Mouse (Mus musculus) liver, embryonic 16.5 days (tissue): Measurements from ENCODE around the gene Rbm20. TPM values are rescaled to one million over a fixed set of nuclear protein-coding genes. Genes with fewer than 3 reads are reported as not detected.

Source experiments
- ATAC-seq: fragments of 200-750 bp; cut with Nextera tagmentation; 2 replicates; pipeline ENCODE4 v1.8.0; 2017; ENCODE audit warnings: low read depth, mild to moderate bottlenecking, moderate number of reproducible peaks, moderate library complexity
- H3K27ac ChIP-seq: fragments of 300-500 bp; sonication (generic); 2 replicates; pipeline ENCODE4 v1.5.1; 2014; ENCODE audit warnings: mild to moderate bottlenecking, low read length
- H3K27me3 ChIP-seq: fragments of 300-500 bp; sonication (generic); 2 replicates; pipeline ENCODE4 v1.6.1; 2014; ENCODE audit warnings: low read depth, low read length, mixed read lengths; ENCODE audit not compliant: control insufficient read depth, insufficient read depth
- H3K36me3 ChIP-seq: fragments of 300-500 bp; sonication (generic); 2 replicates; pipeline ENCODE4 v1.6.1; 2014; ENCODE audit warnings: mild to moderate bottlenecking; ENCODE audit not compliant: control insufficient read depth, insufficient read depth
- H3K4me1 ChIP-seq: fragments of 300-500 bp; sonication (generic); 2 replicates; pipeline ENCODE4 v1.6.1; 2014; ENCODE audit warnings: low read depth, low read length, mixed read lengths; ENCODE audit not compliant: control insufficient read depth
- H3K4me2 ChIP-seq: fragments of 300-500 bp; sonication (generic); 2 replicates; pipeline ENCODE4 v1.6.1; 2014; ENCODE audit warnings: low read depth, low read length, mixed read lengths
- H3K4me3 ChIP-seq: fragments of 300-500 bp; sonication (generic); 2 replicates; pipeline ENCODE4 v1.5.1; 2014; ENCODE audit warnings: low read depth, mild to moderate bottlenecking, low read length
- H3K9ac ChIP-seq: fragments of 300-500 bp; sonication (generic); 2 replicates; pipeline ENCODE4 v1.6.1; 2014; ENCODE audit warnings: low read depth, low read length
- H3K9me3 ChIP-seq: fragments of 300-500 bp; sonication (generic); replicated peaks from 2 replicates; pipeline ENCODE4 v1.6.1; 2016; ENCODE audit warnings: low read length; ENCODE audit not compliant: control insufficient read depth
- WGBS: fragments of 180-500 bp; shearing (Covaris S2); extraction: QIAGEN DNeasy Blood & Tissue Kit; methylation state at CpG from one replicate; pipeline ENCODE4 v1.1.7; 2014; ENCODE audit not compliant: insufficient replicate concordance; 5-methylcytosine and 5-hydroxymethylcytosine counted together
- polyA plus RNA-seq: library from polyadenylated mRNA; unstranded; fragments of >200 nt; fragmentation: Nextera tagmentation; extraction: Ambion mirVana; gene quantifications from 2 replicates; pipeline ENCODE4 v1.2.1, GENCODE M21; 2015

Gene Rbm20
- polyA plus RNA-seq, 1 experiment from 2014 or later = 0.25 TPM

DNA sequence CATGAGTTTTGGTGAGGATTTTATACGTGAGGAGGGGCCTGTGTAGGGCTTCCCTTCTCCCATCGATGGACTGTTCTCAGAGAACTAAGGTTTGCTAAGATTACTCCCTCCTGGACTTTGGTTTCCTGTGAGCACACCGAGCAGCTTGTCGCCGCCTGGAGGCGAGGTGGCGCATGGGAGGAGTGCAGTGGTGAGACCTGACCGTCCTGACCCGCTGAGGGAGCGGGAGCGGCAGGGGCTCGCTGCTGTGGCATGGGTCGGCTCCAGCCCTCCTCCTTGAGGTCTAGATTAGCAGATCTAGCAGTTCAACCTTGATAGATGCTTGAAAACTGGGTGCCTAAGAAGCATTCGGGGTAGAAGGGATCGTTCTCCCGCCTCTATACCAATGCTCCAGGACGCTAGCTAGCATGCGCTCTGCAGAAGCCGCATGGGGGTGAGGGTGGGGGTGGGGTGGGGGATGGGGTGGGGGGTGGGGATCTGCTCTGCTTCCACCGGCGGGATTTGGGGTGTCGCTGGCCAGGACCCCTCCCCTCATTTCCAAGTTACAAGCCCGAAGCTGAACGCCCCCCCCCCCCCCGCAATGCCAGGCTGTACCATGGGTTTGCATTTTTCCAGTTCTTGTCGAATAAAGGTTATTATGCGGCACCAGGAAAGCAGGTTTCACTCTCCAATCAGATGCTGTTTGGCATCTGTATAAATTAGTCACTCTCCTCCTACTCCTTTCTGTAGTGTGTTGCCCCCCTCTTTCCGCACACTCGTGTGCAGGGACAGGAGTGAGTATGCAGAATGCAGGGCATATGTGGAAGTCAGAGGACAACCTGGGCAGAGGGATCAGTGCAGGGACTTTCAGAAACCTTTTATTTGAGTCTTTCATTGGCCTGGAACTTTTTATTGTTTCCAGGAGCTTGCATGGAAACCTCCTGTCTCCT lies 28.1 kb downstream of the Rbm20 start:
- Histone ChIP-seq H3K9ac (no peak overlapping the region), H3K4me2 (peak overlapping the region; percentile 55), H3K27ac (no peak overlapping the region), H3K27me3 (no peaks in the 10 kb centered on the region), H3K9me3 (no peaks in the 10 kb centered on the region), H3K36me3 (no peaks in the 10 kb centered on the region), H3K4me3 (no peak overlapping the region), H3K4me1 (no peaks in the 10 kb centered on the region)
- no peak for ATAC-seq
- 6% methylated on average over 28 of the region's 29 CpGs for WGBS

GRCm38 (mm10) chr19:53708401-53708800 lies 31.3 kb downstream of the Rbm20 start:
- no peaks in the 10 kb centered on the region for H3K27me3 ChIP-seq
- no peaks in the 10 kb centered on the region for H3K4me1 ChIP-seq
- no peak overlapping the region for H3K4me2 ChIP-seq
- H3K9ac ChIP-seq = no peak overlapping the region
- ATAC-seq = no peak
- H3K36me3 ChIP-seq = no peaks in the 10 kb centered on the region
- WGBS = 64% methylated on average over 11 of the region's 11 CpGs
- no peak overlapping the region for H3K4me3 ChIP-seq
- no peaks in the 10 kb centered on the region for H3K9me3 ChIP-seq
- no peak overlapping the region for H3K27ac ChIP-seq

DNA sequence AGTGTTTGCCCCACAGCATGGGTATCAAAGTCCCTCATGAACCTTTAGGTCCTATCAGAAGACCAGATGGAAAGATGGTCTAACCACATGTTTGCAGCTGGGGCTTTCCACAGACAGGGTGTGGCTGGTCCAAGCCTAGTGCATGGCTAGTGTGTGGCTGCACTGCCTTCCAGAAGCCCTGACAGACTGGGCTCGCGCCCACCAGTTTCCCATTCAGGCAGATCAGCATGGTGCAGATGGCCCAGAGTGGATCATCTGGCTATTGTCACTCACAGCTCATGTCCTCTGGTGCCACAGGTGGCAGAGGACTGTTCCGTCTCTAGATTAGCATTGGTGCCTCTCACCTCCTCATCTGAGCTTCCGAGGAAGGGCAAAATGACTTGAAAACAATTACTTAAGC lies 33.8 kb downstream of the Rbm20 start:
- Histone ChIP-seq H3K9me3 (no peaks in the 10 kb centered on the region), H3K4me2 (no peak overlapping the region), H3K27ac (no peak overlapping the region), H3K9ac (no peak overlapping the region), H3K27me3 (no peaks in the 10 kb centered on the region), H3K4me1 (no peaks in the 10 kb centered on the region), H3K36me3 (no peaks in the 10 kb centered on the region), H3K4me3 (no peak overlapping the region)
- ATAC-seq = no peak
- 16% methylated on average over 4 of the region's 4 CpGs for WGBS

DNA sequence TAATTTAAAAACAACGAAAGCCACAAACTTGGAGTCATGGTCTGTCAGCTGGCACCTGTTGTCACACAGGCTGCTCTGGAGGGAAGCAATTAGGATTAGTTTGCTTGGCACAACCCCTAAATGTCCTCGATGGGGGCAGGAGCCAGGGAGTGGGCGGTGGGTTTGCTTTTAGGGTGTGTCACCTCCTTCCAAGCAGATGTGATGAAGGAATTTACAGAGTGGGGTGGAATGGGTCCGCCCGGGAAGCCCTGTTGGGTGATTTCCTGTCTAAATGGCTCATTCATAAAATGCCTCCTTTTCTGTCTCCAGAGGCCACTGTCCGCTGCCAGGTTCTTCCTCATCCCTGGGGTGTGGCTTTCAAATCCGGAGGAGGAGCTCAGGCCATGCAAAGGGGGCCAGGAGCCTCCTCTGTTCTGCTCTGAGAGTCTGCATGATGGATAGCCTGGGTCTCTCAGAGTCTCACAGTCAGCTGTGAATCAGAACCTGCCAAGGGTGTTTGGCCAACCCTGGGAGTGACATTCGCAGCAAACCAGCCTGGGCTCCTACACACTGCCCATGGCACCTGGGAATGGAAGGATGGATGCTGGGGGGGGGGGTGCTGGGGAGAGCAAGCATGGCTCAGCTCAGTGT lies 34.3 kb downstream of the Rbm20 start:
- H3K9ac ChIP-seq = no peak overlapping the region
- H3K4me1 ChIP-seq = no peaks in the 10 kb centered on the region
- H3K4me2 ChIP-seq = no peak overlapping the region
- no peaks in the 10 kb centered on the region for H3K36me3 ChIP-seq
- H3K27me3 ChIP-seq = no peaks in the 10 kb centered on the region
- WGBS = 19% methylated on average over 8 of the region's 8 CpGs
- H3K9me3 ChIP-seq = no peaks in the 10 kb centered on the region
- H3K27ac ChIP-seq = no peak overlapping the region
- no peak for ATAC-seq
- no peak overlapping the region for H3K4me3 ChIP-seq

DNA sequence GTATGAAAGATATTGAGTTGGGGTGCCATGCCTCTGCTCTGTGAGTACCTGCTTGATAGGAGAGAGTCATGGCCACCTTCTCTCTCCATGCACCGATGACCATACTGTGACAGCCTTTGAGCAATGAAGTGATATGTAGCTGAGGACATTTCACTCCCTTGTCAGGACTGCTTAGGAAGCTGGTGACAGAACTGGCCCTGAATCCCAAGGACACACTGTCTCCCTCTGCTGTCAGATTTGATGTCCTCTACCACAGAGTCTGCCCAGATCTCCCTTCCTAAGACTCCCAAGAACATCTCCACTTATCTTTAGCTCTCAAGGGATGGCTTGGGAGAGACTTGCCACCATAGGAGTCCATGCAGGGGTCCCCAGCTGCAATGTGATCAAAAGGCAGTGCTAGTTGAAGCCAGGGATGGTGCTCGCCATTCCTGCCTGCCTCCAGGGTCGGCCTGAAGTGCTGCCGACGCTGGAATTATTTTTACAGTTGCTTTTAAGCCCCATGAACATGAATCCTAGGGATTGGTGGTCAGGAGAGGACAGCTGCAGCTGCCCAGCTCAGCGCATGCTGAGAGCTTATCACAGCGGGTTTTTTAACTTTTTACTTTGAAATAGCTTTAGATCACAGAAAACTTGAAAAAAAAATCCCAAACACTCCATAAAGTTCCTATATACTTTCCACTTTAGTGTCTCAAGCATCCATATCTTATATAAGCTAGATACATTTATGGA lies 35.4 kb downstream of the Rbm20 start:
- no peak for ATAC-seq
- Histone ChIP-seq H3K36me3 (no peaks in the 10 kb centered on the region), H3K4me3 (no peak overlapping the region), H3K9ac (no peak overlapping the region), H3K9me3 (no peaks in the 10 kb centered on the region), H3K27me3 (no peaks in the 10 kb centered on the region), H3K4me1 (no peaks in the 10 kb centered on the region), H3K4me2 (no peak overlapping the region), H3K27ac (no peak overlapping the region)
- WGBS = 54% methylated on average over 7 of the region's 7 CpGs

DNA sequence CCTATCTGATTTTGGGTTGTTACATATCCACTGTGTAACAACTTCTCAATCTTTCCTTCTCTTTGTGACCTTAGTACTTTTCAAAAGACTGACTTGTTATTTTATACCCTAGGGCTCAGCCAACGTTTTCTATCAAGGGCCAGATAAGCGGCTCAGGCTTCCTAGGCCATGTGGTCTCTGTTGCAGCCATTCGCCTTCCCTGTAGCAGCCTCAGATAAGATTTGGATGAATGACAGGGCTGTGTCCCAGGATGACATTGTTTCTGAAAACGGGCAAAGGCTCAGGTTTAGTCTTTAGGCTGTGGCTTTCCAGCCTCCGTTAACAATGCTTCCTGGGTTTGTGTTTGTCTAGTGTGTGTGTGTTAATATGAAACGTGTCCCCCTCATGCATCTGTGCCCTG lies 36.3 kb downstream of the Rbm20 start:
- Histone ChIP-seq H3K9me3 (no peaks in the 10 kb centered on the region), H3K27ac (no peak overlapping the region)
- WGBS = 42% methylated on average over 6 of the region's 6 CpGs

DNA sequence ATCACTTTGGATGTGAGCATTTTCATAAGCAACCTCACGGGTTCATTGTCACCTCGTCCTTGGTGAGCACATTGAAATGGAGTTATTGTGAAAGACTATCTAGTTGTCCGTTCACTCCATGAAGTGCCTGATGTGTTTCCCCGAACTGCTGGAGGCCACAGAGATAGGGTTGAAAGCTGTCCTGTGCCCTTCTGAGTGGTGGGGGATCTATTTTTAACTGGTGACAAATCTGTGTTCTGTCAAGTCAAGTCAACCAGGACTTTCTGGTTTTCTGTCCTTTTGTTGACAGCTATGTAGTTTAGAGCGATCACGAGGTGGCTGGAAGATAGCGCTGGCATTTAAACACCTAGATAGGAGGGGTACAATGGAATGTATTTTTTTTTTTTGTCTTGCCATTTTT lies 39.4 kb downstream of the Rbm20 start:
- no peak overlapping the region for H3K9ac ChIP-seq
- no peaks in the 10 kb centered on the region for H3K27me3 ChIP-seq
- no peak overlapping the region for H3K4me3 ChIP-seq
- no peak overlapping the region for H3K27ac ChIP-seq
- ATAC-seq = no peak
- no peaks in the 10 kb centered on the region for H3K4me1 ChIP-seq
- 69% methylated on average over 7 of the region's 7 CpGs for WGBS
- H3K9me3 ChIP-seq = no peaks in the 10 kb centered on the region
- no peak overlapping the region for H3K4me2 ChIP-seq
- H3K36me3 ChIP-seq = no peaks in the 10 kb centered on the region

More for the DNA sequence above, 36.3 kb downstream of the Rbm20 start:
- no peak overlapping the region for H3K4me3 ChIP-seq
- no peak overlapping the region for H3K4me2 ChIP-seq
- no peak overlapping the region for H3K9ac ChIP-seq
- ATAC-seq = no peak
- H3K36me3 ChIP-seq = no peaks in the 10 kb centered on the region
- no peaks in the 10 kb centered on the region for H3K27me3 ChIP-seq
- H3K4me1 ChIP-seq = no peaks in the 10 kb centered on the region

DNA sequence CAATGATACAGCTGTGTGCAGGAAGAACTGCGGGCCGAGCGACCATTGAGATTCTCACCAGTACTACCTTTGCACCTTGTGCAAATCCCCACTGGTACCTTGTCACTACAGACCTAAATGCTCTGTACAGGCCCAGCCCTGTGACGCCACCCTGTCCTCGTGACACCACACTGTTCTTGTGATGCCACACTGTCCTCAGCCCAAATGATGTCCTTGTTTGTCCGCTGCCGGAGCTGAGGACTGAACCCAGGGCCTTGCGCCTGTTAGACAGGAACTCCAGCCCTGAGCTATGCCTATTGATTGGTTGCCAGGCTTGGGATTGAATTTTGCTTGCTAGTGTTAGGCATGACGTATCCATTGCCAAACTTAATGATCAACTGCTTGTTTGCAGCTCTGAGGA lies 40.3 kb downstream of the Rbm20 start:
- 72% methylated on average over 9 of the region's 9 CpGs for whole genome bisulfite sequencing
- Histone ChIP-seq H3K27ac (no peak overlapping the region), H3K4me1 (no peaks in the 10 kb centered on the region)

GRCm38 (mm10) chr19:53722186-53722585 lies 45.1 kb downstream of the Rbm20 start:
- ATAC-seq = no peak
- WGBS = 72% methylated on average over 5 of the region's 5 CpGs
- Histone ChIP-seq H3K4me2 (no peak overlapping the region), H3K4me1 (no peaks in the 10 kb centered on the region), H3K36me3 (no peaks in the 10 kb centered on the region), H3K9ac (no peak overlapping the region), H3K27ac (no peak overlapping the region), H3K9me3 (no peaks in the 10 kb centered on the region), H3K4me3 (no peak overlapping the region), H3K27me3 (no peaks in the 10 kb centered on the region)

More for the DNA sequence above, 40.3 kb downstream of the Rbm20 start:
- Histone ChIP-seq H3K4me2 (no peak overlapping the region), H3K9ac (no peak overlapping the region), H3K9me3 (no peaks in the 10 kb centered on the region), H3K27me3 (no peaks in the 10 kb centered on the region), H3K4me3 (no peak overlapping the region), H3K36me3 (no peaks in the 10 kb centered on the region)
- ATAC-seq = no peak
